ENCODE assay signal across 9 mouse cellular contexts in the genomic region with DNA sequence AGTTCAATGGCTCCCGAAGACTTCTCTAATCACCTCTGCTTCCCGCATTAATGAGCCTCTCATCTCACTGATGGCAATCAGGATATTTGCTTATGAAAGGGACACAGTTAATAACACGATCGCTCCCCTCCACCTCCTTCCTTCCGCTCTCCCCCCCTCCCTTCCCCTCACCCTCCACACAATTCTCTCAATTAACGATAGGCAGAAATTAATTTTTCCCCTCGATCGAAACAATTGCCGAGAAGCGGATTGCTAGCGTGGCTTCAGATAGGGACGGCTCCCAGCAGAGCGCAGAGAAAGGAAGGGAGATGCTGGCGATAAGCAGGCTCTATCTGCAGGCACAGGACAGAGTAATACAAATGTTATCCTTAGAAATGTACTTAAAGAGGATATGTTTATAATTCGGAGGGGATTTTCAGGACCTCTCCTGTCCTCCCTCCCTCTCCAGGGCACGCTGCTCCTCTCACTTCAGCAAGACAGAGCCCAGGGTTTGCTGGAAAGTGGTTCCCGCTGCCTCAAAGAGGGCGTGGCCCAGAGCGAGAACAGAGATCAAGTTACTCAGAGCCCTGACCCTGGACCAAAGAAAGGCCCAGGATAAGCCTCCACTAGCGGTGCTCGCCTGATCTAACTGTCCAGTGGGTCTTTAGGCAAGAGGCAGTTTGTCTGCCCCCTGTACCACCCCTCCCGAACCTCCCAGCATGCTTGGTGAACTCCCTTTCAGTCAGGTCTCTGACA. TPM values are rescaled to one million over a fixed set of nuclear protein-coding genes. Genes with fewer than 3 reads are reported as not detected.
DNase-seq lines count a peak whose midpoint lies in the region; ATAC-seq and TF ChIP-seq lines count a peak whose summit lies in the region.
"Had no signal": no experiment of that assay in that cellular context is flagged by ENCODE, and none has a peak within 500 bp of the region (broad histone marks: within the 10 kb centered on the region; RNA-seq: fewer than 3 reads in every experiment).

No protein-coding gene starts in this region.

- 2% methylated on average over 22 of the region's 22 CpGs for WGBS in kidney, embryonic 15.5 days
- WGBS in hindbrain, embryonic 16.5 days: 1% methylated on average over 22 of the region's 22 CpGs

- TF ChIP-seq POLR2A in brain, embryonic 14.5 days (IDR thresholded peaks at IDR 0.05; ENCODE audit: borderline replicate concordance, extremely low read depth, insufficient read depth, insufficient read length, poor library complexity, severe bottlenecking): no peak

- H3K27me3 ChIP-seq in kidney, embryonic 15.5 days: peaks cover 79% of the 10 kb centered on the region
- peaks cover 7% of the 10 kb centered on the region for H3K27me3 ChIP-seq in hindbrain, embryonic 16.5 days (replicated peaks; ENCODE audit: control insufficient read depth, insufficient read depth, low read length)

- no peaks in the 10 kb centered on the region for H3K36me3 ChIP-seq in kidney, embryonic 15.5 days
- H3K36me3 ChIP-seq in hindbrain, embryonic 16.5 days (ENCODE audit: control insufficient read depth, insufficient read depth, low read length): no peaks in the 10 kb centered on the region

- no peak for DNase-seq in kidney, postnatal 14 days
- peak; percentile 81 for DNase-seq in brain, embryonic 14.5 days (ENCODE audit: low read depth)
- DNase-seq in neural tube, embryonic 10.5 days (ENCODE audit: extremely low spot score, low spot score): peak; percentile 75
- DNase-seq in gastrocnemius, postnatal 14 days: no peak

- H3K9ac ChIP-seq in kidney, embryonic 15.5 days: no peak overlapping the region
- peak overlapping the region; percentile 35 for H3K9ac ChIP-seq in hindbrain, embryonic 16.5 days (ENCODE audit: low read depth, low read length)

- H3K4me3 ChIP-seq in kidney, embryonic 15.5 days (replicated peaks): peak overlapping the region; percentile 9
- H3K4me3 ChIP-seq in hindbrain, embryonic 16.5 days (ENCODE audit: low read length): peak overlapping the region; percentile 16

- H3K4me1 ChIP-seq in kidney, embryonic 15.5 days: peaks cover 24% of the 10 kb centered on the region
- H3K4me1 ChIP-seq in hindbrain, embryonic 16.5 days (ENCODE audit: control insufficient read depth, insufficient read depth, low read depth, low read length): peaks cover 18% of the 10 kb centered on the region

- no peak overlapping the region for H3K27ac ChIP-seq in kidney, embryonic 15.5 days
- H3K27ac ChIP-seq in hindbrain, embryonic 16.5 days (ENCODE audit: low read depth, low read length): no peak overlapping the region

- H3K4me2 ChIP-seq in kidney, embryonic 15.5 days: peak overlapping the region; percentile 46
- H3K4me2 ChIP-seq in hindbrain, embryonic 16.5 days (ENCODE audit: low read length): peak overlapping the region; percentile 48

- TF ChIP-seq CTCF in brain, embryonic 14.5 days (IDR thresholded peaks at IDR 0.05; ENCODE audit: borderline replicate concordance, extremely low read depth, insufficient read depth, insufficient read length): no peak

- peak; percentile 38; the same call in 1 of the 2 replicates for ATAC-seq in kidney, embryonic 15.5 days (replicated peaks; ENCODE audit: low FRiP score)
- ATAC-seq in hindbrain, embryonic 16.5 days: peak; percentile 51
- no peak for ATAC-seq in erythroid progenitor cell, adult 5-6 weeks (replicated peaks; ENCODE audit: low FRiP score, poor library complexity, severe bottlenecking)
- no peak for ATAC-seq in inflammation-experienced regulatory T-cells, adult 6 months
- ATAC-seq: Patski had no signal

- no peaks in the 10 kb centered on the region for H3K9me3 ChIP-seq in kidney, embryonic 15.5 days (replicated peaks)
- no peaks in the 10 kb centered on the region for H3K9me3 ChIP-seq in hindbrain, embryonic 16.5 days (ENCODE audit: control insufficient read depth, low read length)

- intact Hi-C loops in gastrocnemius, postnatal 14 days (cut with DNase I; ENCODE audit: low total_unique reads): no loop called here

RNA-seq across cellular contexts. Expression of gene Gpatch2l, which starts 24.8 kb away (rescaled TPM):
- polyA plus RNA-seq in kidney, embryonic 15.5 days (2015; fragmentation: Nextera tagmentation; extraction: Ambion mirVana): 14.6 and 15.3 TPM in 2 replicates
- 24.3 and 26.3 TPM in 2 replicates for polyA plus RNA-seq in brain, embryonic 14.5 days (2012; rRNA removed)
- polyA plus RNA-seq in hindbrain, embryonic 16.5 days (2015; fragmentation: Nextera tagmentation; extraction: Ambion mirVana): 24.4 and 30.5 TPM in 2 replicates
- total RNA-seq in gastrocnemius, postnatal 14 days (2021): 10 to 100 TPM; 10.1 to 11.6 TPM
- total RNA-seq in erythroid progenitor cell, adult 5-6 weeks (2015; ENCODE audit: low replicate concordance): 23.1 and 23.5 TPM in 2 replicates
- total RNA-seq in erythroid progenitor cell, adult 5-6 weeks (2017; ENCODE audit: low replicate concordance): 19.3 and 23.1 TPM in 2 replicates
- polyA plus RNA-seq in inflammation-experienced regulatory T-cells, adult 6 months (2017; shearing (Covaris generic)): 10 to 100 TPM; 21.2 to 22.9 (median 21.5) TPM

Comparison
In these comparisons a context has a peak if more than half of its experiments do, and no peak if none do; other contexts are left out.
1. ATAC-seq: peak in kidney, embryonic 15.5 days (single experiment) and hindbrain, embryonic 16.5 days (single experiment); none in erythroid progenitor cell, adult 5-6 weeks (single experiment) and inflammation-experienced regulatory T-cells, adult 6 months (single experiment).
2. DNase-seq: peak in brain, embryonic 14.5 days (single experiment) and neural tube, embryonic 10.5 days (single experiment); none in kidney, postnatal 14 days (single experiment) and gastrocnemius, postnatal 14 days (single experiment).